Mouse (Mus musculus) megakaryocyte, embryonic 14.5 days (primary cell): ENCODE measurements at regions not wholly inside any gene's neighbourhood (a gene's known extent, or its start where the extent isn't known, plus 50 kb on each side); places are given as distances from the start of the nearest gene placed in this dataset.

Experiments
- FLI1 ChIP-seq: IDR thresholded peaks from 2 replicates; pipeline ENCODE4 v1.6.1; 2012; ENCODE audit warnings: low read length, inconsistent platforms, mixed read lengths
- GATA1 ChIP-seq: IDR thresholded peaks from 3 replicates; pipeline ENCODE4 v1.6.1; 2012; ENCODE audit warnings: mixed read lengths, low read length, inconsistent platforms, borderline replicate concordance

DNA sequence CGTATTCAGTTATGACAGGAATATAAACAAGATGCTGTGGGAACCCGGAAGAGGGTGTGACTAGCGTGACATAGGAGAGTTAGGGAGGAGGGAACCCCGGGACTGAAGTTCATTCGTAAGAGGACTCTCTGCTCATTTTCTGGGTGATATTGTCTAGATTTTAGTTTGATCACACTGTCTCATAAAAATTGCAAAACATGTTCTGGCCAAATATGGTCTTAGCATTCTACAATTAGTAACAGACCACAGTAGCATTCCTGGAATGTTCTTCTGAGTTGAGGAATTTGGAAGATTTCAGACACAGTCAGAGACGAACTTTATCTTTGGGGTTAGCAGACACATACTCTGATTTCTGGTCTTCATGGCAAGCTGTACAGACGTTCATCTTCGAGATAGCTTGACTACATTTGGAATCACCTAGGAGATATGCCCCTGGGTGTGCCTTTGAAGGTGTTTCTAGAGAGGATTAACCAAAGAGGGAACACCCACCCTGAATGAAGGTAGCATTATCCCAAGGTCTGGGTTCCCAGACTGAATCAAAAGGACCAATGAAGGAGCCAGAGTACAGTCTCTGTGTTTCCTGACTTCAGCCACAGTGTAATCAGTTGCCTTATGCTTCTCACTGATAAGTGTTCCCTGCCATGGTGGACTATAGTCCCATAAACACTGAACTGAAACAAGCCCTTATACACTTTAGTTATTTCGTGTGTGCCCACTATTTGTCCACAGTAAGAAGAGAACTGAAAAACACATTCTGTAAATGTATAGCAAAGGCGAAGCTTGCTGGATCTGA, 102.7 kb upstream of the Pgrmc2 start:
- TF ChIP-seq GATA1: no peak
- no peak for TF ChIP-seq FLI1
